Mouse (Mus musculus) liver, embryonic 11.5 days (tissue): ENCODE measurements around the gene Nop14. TPM values are rescaled to one million over a fixed set of nuclear protein-coding genes. Genes with fewer than 3 reads are reported as not detected.
A peak's percentile ranks its signal among the peaks of the same experiment; 100 is the strongest.

Experiments
- ATAC-seq: fragments of 200-750 bp; cut with Nextera tagmentation; replicated peaks from 2 replicates; pipeline ENCODE4 v1.8.0; 2017; ENCODE audit warnings: moderate number of reproducible peaks, mild to moderate bottlenecking, moderate TSS enrichment, moderate library complexity; ENCODE audit not compliant: low FRiP score
- DNase-seq: peaks from one replicate; pipeline ENCODE4 v3.0.0-alpha.2; 2017; ENCODE audit warnings: low spot score
- H3K27ac ChIP-seq: fragments of 300-500 bp; sonication (generic); 2 replicates; pipeline ENCODE4 v1.5.1; 2014; ENCODE audit warnings: mild to moderate bottlenecking, low read depth, low read length, control low read depth
- H3K27me3 ChIP-seq: fragments of 300-500 bp; sonication (generic); replicated peaks from 2 replicates; pipeline ENCODE4 v1.6.1; 2014; ENCODE audit warnings: low read length, mixed read lengths; ENCODE audit not compliant: control insufficient read depth, insufficient read depth
- H3K36me3 ChIP-seq: fragments of 300-500 bp; sonication (generic); 2 replicates; pipeline ENCODE4 v1.6.1; 2014; ENCODE audit warnings: mild to moderate bottlenecking, low read length, moderate library complexity, mixed read lengths; ENCODE audit not compliant: control insufficient read depth, insufficient read depth
- H3K4me1 ChIP-seq: fragments of 300-500 bp; sonication (generic); replicated peaks from 2 replicates; pipeline ENCODE4 v1.6.1; 2014; ENCODE audit warnings: low read length, mixed read lengths; ENCODE audit not compliant: control insufficient read depth, insufficient read depth
- H3K4me2 ChIP-seq: fragments of 300-500 bp; sonication (generic); 2 replicates; pipeline ENCODE4 v1.6.1; 2014; ENCODE audit warnings: mild to moderate bottlenecking, control low read depth, moderate library complexity
- H3K4me3 ChIP-seq: fragments of 300-500 bp; sonication (generic); 2 replicates; pipeline ENCODE4 v1.5.1; 2014; ENCODE audit warnings: low read depth, low read length, control low read depth
- H3K9ac ChIP-seq: fragments of 300-500 bp; sonication (generic); 2 replicates; pipeline ENCODE4 v1.6.1; 2014; ENCODE audit warnings: low read depth, low read length, control low read depth
- H3K9me3 ChIP-seq: fragments of 300-500 bp; sonication (generic); 2 replicates; pipeline ENCODE4 v1.6.1; 2016; ENCODE audit warnings: low read length, inconsistent platforms, mixed read lengths; ENCODE audit not compliant: control insufficient read depth
- WGBS: fragments of 180-500 bp; shearing (Covaris S2); extraction: QIAGEN DNeasy Blood & Tissue Kit; methylation state at CpG from one replicate; pipeline ENCODE4 v1.1.7; 2014; 5-methylcytosine and 5-hydroxymethylcytosine counted together
- polyA plus RNA-seq: library from polyadenylated mRNA; unstranded; fragments of >200 nt; fragmentation: Nextera tagmentation; extraction: Ambion mirVana; gene quantifications from 2 replicates; pipeline ENCODE4 v1.2.1, GENCODE M21; 2014

Nop14 gene
- 42.6 and 43.4 TPM in 2 replicates for polyA plus RNA-seq

DNA sequence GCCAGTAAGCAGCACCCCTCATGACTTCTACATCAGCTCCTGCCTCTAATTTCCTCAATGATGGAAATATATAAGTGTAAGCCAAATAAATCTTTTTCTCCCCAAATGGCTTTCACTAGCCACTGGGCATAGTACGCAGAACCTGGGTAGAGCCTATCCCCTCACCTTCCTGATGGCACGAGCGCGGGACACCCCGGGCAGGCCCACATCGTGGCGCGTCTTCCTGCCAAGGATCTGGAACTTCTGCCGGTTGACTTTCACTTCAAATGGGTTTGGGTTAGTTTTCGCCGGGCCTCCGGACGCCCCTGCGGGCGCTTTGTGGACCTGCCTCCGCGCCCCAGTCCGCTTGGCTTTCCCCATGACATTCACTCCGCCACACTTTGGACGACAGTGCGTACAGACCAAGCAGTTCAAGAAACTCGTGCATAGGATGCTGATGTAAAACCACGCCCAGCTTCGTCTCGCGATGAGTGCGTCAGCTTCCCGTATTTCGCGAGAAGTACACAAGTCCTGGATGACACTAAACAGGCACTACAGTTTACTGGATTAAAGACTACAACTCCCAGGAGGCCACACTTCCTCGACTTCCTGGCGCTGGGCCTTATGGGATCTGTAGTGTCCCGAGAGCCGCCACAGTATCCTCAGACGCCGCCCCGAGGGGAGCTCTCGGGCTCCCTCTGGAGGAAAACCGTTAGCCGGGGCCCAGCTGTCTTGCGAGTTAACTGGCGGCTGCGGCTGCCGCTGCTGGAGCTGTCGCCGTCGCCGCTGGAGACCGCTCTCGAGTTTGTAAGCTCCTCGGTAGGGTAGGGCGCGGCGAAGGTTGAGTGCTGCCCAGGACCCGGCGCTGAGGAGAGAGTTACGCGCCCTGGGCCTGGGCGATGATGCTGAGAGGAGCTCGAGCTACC, at the start of gene Nop14, which contains the start of gene Grk4:
Gene Nop14, minus strand, starts transcription at position 463 of the 905 bp plus-strand sequence.
Gene Grk4, plus strand, starts transcription at position 694 of the 905 bp plus-strand sequence.
- under 1% methylated on average over 60 of the region's 60 CpGs for WGBS
- peak within 1 kb of the TSS; percentile 83 for H3K4me2 ChIP-seq

DNA sequence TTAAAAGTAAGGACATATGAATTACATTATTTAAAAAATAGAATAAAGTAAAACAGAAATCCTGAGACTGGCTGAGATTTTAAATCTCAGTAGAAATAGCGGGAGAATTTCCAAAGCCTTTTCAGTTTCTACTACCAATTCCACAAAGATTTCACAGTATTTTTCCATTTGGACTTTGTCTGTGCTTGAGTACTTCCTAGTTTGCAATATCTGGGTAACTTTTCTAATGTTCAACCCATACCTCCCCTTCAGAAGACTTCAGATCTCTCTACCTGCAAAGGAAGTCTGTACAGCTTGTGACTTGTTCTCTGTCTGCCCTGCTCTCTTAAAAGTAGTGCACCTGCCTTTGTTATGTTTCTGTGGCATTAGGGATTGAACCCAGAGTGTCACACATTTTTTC, 48.5 kb upstream of the Nop14 start:
- H3K4me3 ChIP-seq = no peak overlapping the region
- 74% methylated on average over 1 of the region's 1 CpGs for WGBS
- ATAC-seq (no peak), DNase-seq (no peak)
- no peak overlapping the region for H3K4me2 ChIP-seq
- H3K36me3 ChIP-seq = no peaks in the 10 kb centered on the region
- H3K27ac ChIP-seq = no peak overlapping the region
- no peaks in the 10 kb centered on the region for H3K4me1 ChIP-seq
- H3K9ac ChIP-seq = no peak overlapping the region
- no peaks in the 10 kb centered on the region for H3K9me3 ChIP-seq
- H3K27me3 ChIP-seq = no peaks in the 10 kb centered on the region

More for the DNA sequence above, at the start of gene Nop14, which contains the start of gene Grk4:
- DNase-seq = peak; percentile 99
- Histone ChIP-seq H3K4me1 (0 out of 2 replicates have a peak, but pooled peaks cover 3% of the 10 kb centered on the region), H3K36me3 (peaks cover 19% of the 10 kb centered on the region), H3K27me3 (no peaks in the 10 kb centered on the region), H3K27ac (peak within 1 kb of the TSS; percentile 78), H3K9ac (peak within 1 kb of the TSS; percentile 77), H3K9me3 (no peaks in the 10 kb centered on the region), H3K4me3 (peak within 1 kb of the TSS; percentile 74)
- ATAC-seq = peak; percentile 100

DNA sequence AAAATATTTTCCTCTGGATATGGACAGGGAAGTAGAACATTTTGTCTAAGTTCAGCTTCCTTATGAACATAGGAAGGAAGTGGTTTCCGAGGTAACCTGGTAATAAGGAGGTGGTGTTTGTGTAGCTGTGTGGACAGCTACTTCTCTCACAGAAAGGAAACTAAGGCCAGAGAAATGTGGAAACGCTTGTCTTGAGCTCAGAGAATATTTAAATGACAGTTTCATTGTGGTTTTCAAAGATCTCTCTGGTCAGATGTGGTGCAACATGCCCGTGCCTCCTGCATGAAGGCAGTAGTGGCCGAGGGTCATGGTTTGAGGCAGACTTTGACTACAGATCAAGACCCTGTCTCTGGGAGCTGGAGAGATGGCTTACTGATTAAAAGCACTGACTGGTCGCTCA, 35.6 kb upstream of the Nop14 start:
- Histone ChIP-seq H3K4me2 (no peak overlapping the region), H3K4me1 (no peaks in the 10 kb centered on the region), H3K27me3 (no peaks in the 10 kb centered on the region), H3K27ac (no peak overlapping the region), H3K9me3 (no peaks in the 10 kb centered on the region), H3K9ac (no peak overlapping the region), H3K4me3 (no peak overlapping the region), H3K36me3 (no peaks in the 10 kb centered on the region)
- ATAC-seq (no peak), DNase-seq (no peak)
- 46% methylated on average over 5 of the region's 5 CpGs for WGBS

DNA sequence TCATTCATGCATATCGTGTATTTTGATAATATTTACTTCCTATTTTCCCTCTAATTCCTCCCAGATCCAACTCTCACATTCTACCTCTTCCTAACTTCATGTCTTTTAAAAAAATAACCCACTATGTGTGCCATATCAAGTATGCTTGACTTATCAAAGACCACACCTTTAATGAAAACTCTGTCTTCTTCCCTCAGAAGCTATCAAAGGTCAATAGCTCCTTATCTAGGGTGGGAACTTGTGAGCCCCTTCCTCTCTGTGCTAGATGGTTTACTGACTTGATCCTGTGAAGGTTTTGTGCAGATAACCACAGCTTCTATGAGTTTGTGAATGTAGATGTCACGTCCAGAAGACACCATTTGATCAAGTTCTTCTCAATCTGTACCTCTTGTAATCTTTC, 32.8 kb upstream of the Nop14 start:
- no peaks in the 10 kb centered on the region for H3K9me3 ChIP-seq
- H3K9ac ChIP-seq = no peak overlapping the region
- no peak overlapping the region for H3K27ac ChIP-seq
- H3K4me3 ChIP-seq = no peak overlapping the region
- H3K36me3 ChIP-seq = no peaks in the 10 kb centered on the region
- H3K4me1 ChIP-seq = no peaks in the 10 kb centered on the region
- ATAC-seq (no peak), DNase-seq (no peak)
- no peak overlapping the region for H3K4me2 ChIP-seq
- WGBS = 48% methylated on average over 2 of the region's 2 CpGs
- H3K27me3 ChIP-seq = no peaks in the 10 kb centered on the region

DNA sequence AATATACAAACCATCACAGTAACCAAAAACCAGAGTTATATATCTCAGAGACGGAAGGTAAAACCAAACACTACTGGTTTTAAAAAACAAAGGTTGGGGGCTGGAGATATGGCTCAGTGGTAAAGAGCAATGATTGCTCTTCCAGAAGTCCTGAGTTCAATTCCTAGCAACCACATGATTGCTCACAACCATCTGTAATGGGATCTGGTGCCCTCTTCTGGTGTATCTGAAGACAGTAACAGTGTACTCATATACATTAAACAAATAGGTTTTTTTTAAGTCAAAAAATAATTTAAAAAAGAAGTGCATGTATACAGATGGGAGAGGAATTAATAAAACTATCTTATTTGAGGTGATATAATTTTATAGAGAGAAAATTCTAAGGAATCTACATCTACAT, 29.9 kb upstream of the Nop14 start:
- Histone ChIP-seq H3K27ac (no peak overlapping the region), H3K4me3 (no peak overlapping the region), H3K27me3 (no peaks in the 10 kb centered on the region), H3K4me2 (no peak overlapping the region), H3K4me1 (no peaks in the 10 kb centered on the region), H3K9ac (no peak overlapping the region), H3K36me3 (no peaks in the 10 kb centered on the region), H3K9me3 (no peaks in the 10 kb centered on the region)
- DNase-seq (no peak), ATAC-seq (no peak)
- 89% methylated on average over 1 of the region's 1 CpGs for WGBS

DNA sequence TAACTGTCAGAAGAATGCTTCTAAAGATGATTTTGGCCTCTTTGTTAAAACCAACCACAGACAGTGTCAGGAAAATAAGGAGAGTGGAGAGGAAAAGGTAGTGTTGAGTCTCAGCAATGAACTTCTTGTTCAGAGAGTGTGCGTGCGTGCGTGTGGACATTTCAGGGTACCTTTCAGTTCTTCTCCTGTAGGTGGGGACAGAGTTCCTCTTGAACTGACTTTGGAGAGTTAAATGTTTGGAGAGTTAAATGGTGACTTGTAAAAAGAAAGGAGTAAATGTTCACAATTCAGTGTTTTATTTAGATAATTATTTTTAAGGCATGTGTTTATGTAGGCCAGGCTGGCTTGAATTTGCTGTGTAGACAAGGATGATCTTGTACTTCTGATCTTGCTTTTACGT, 10.3 kb upstream of the Nop14 start:
- no peak for ATAC-seq
- Histone ChIP-seq H3K4me3 (no peak overlapping the region), H3K4me2 (no peak overlapping the region), H3K27ac (no peak overlapping the region), H3K27me3 (no peaks in the 10 kb centered on the region), H3K36me3 (no peaks in the 10 kb centered on the region), H3K4me1 (no peaks in the 10 kb centered on the region), H3K9ac (no peak overlapping the region), H3K9me3 (no peaks in the 10 kb centered on the region)
- 77% methylated on average over 4 of the region's 4 CpGs for WGBS
- no peak for DNase-seq

DNA sequence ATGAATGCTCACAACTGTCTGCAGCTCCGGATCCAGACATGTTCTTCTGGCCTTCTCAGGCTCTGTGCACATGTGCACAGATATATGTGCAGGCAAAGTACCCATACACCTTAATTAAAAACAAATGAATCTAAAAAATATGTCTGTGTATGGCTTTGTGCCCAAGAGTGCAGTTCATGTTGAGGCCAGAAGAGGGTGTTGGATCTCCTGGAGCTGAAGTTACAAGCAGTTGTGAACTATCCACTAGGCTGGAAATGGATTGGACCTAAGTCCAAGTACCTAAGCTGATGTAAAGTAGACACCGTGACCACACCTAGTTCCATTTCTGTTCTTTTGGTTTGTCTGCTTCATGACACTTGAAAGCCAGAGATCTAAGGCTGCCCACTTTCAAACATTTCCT, 9.5 kb upstream of the Nop14 start:
- Histone ChIP-seq H3K27me3 (no peaks in the 10 kb centered on the region), H3K4me1 (no peaks in the 10 kb centered on the region), H3K9me3 (no peaks in the 10 kb centered on the region), H3K27ac (no peak overlapping the region), H3K4me2 (no peak overlapping the region), H3K4me3 (no peak overlapping the region), H3K36me3 (no peaks in the 10 kb centered on the region), H3K9ac (no peak overlapping the region)
- DNase-seq (no peak), ATAC-seq (no peak)
- 71% methylated on average over 2 of the region's 2 CpGs for WGBS

DNA sequence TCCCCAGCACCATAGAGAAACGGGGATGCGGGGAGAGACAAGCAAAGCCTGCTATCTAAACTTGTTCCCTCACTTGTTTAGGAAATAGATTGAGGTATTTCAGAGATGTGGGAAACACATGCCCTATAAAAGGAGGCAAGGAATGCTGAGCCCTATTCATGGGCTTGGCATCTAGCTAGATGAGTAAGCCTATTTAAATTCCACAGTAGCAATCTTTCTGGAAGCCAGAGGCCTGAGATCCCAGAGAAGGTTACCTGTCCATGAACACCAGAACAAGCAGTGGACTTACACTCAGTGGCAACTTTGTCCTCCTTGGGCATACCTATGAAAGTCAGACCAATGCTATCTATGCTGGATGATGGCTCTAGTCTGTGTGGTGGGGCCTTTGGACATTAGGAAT, 3.3 kb upstream of the Nop14 start:
- Histone ChIP-seq H3K9me3 (no peaks in the 10 kb centered on the region), H3K27ac (no peak overlapping the region), H3K9ac (no peak overlapping the region), H3K27me3 (no peaks in the 10 kb centered on the region), H3K4me1 (0 out of 2 replicates have a peak, but pooled peaks cover 3% of the 10 kb centered on the region), H3K4me3 (no peak overlapping the region), H3K36me3 (no peaks in the 10 kb centered on the region), H3K4me2 (no peak overlapping the region)
- DNase-seq (peak; percentile 14), ATAC-seq (no peak)
- WGBS = 88% methylated on average over 2 of the region's 2 CpGs

DNA sequence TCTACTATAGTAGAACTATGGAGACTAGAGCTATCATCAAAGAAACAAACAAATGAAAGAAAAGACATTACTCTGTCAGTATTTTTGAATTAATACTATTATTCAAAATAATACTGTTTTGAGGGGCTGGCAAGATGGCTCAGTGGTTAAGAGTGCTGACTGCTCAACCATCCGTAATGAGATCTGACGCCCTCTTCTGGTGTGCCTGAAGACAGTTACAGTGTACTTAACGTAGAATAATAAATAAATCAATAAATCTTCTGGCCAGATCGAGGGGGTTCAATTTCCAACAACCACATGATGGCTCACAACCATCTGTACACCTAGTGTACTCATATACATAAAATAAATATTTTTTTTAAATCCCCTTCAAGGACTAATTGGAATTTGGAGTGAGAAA, 2.0 kb upstream of the Nop14 start:
- no peak overlapping the region for H3K4me3 ChIP-seq
- ATAC-seq = no peak
- H3K9ac ChIP-seq = no peak overlapping the region
- peak; percentile 10 for DNase-seq
- H3K4me1 ChIP-seq = 0 out of 2 replicates have a peak, but pooled peaks cover 3% of the 10 kb centered on the region
- H3K4me2 ChIP-seq = no peak overlapping the region
- no peak overlapping the region for H3K27ac ChIP-seq
- H3K27me3 ChIP-seq = no peaks in the 10 kb centered on the region
- H3K36me3 ChIP-seq = peaks cover 2% of the 10 kb centered on the region; the same call in 1 of the 2 replicates
- WGBS = 72% methylated on average over 4 of the region's 4 CpGs
- H3K9me3 ChIP-seq = no peaks in the 10 kb centered on the region
